Mouse (Mus musculus): ENCODE data around the gene Nxph4.

Gene Nxph4

GRCm38 (mm10) chr10:127488856-127489255 is 45.5 kb downstream of the Nxph4 start:
- DNase-seq (ENCODE audit: low spot score): no peak

GRCm38 (mm10) chr10:127485235-127485634 is 49.1 kb downstream of the Nxph4 start:
- DNase-seq (ENCODE audit: low spot score): no peak

- no peak for DNase-seq (ENCODE audit: low spot score)
Measured at GRCm38 (mm10) chr10:127480833-127481813, 53.2 kb downstream of the Nxph4 start.

- DNase-seq (ENCODE audit: low spot score): peak; percentile 66
Measured at GRCm38 (mm10) chr10:127479131-127479530, 55.2 kb downstream of the Nxph4 start.

GRCm38 (mm10) chr10:127477301-127477700 is 57.1 kb downstream of the Nxph4 start:
- DNase-seq (ENCODE audit: low spot score): no peak

- no peak for DNase-seq (ENCODE audit: low spot score)
Measured at GRCm38 (mm10) chr10:127476541-127476940, 57.8 kb downstream of the Nxph4 start.
